Mouse (Mus musculus): ENCODE measurements around the gene Cnga3. TPM values are rescaled to one million over a fixed set of nuclear protein-coding genes. Genes with fewer than 3 reads are reported as not detected.

Gene Cnga3
- polyA plus RNA-seq, 1 experiment: 0.15 TPM

- no peak for DNase-seq (ENCODE audit: low read depth)
Measured at GRCm38 (mm10) chr1:37286556-37286955, 72.3 kb downstream of the Cnga3 start.

DNA sequence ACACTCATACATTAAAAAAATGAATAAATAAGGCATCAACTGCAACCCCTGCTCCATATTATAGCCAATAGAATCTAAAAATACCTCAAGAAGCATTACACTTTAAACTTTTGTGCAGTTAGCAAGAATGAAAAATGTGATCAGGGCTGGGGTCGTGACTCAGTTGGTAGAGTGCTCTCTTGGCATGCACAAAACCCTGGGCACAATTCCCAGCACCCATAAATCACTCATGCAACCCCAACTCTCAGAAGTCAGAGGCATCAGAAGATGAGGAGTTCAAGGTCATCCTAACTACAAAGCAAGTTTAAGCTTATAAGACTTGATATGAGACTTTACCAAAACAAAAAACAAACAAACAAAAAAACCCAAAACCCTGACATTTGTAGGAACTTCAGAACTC lies 73.5 kb downstream of the Cnga3 start:
- TF ChIP-seq POLR2A (IDR thresholded peaks at IDR 0.05; ENCODE audit: borderline replicate concordance, extremely low read depth, insufficient read depth, insufficient read length, poor library complexity, severe bottlenecking): no peak
- TF ChIP-seq CTCF (IDR thresholded peaks at IDR 0.05; ENCODE audit: borderline replicate concordance, extremely low read depth, insufficient read depth, insufficient read length): no peak
- no peak for DNase-seq (ENCODE audit: low read depth)

More at GRCm38 (mm10) chr1:37286556-37286955, 72.3 kb downstream of the Cnga3 start:
- no peak for TF ChIP-seq POLR2A (IDR thresholded peaks at IDR 0.05; ENCODE audit: borderline replicate concordance, extremely low read depth, insufficient read depth, insufficient read length, poor library complexity, severe bottlenecking)
- no peak for TF ChIP-seq CTCF (IDR thresholded peaks at IDR 0.05; ENCODE audit: borderline replicate concordance, extremely low read depth, insufficient read depth, insufficient read length)

- DNase-seq (ENCODE audit: low read depth): peak; percentile 73
- TF ChIP-seq CTCF (IDR thresholded peaks at IDR 0.05; ENCODE audit: borderline replicate concordance, extremely low read depth, insufficient read depth, insufficient read length) (no peak), POLR2A (IDR thresholded peaks at IDR 0.05; ENCODE audit: borderline replicate concordance, extremely low read depth, insufficient read depth, insufficient read length, poor library complexity, severe bottlenecking) (no peak)
Measured at GRCm38 (mm10) chr1:37288181-37288935, 74.1 kb downstream of the Cnga3 start.

DNA sequence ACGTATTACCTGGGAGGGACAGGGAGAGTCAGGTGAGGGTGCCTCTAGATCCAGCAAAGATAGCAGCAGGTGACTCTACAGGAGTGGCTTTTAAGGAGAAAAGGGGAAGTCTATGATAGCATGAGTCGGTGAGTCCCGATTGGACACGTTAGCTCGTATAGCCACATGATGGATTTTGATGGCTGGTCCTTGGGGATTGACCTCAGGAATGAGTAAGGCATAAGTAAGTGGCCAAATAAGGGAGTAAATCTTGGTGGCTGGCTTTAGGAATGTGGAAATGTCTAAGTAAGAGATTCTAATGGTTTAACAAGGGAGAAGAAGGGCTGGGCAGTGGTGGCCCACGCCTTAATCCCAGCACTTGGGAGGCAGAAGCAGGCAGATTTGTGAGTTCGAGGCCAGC lies 74.7 kb downstream of the Cnga3 start:
- DNase-seq (ENCODE audit: low read depth): no peak

DNA sequence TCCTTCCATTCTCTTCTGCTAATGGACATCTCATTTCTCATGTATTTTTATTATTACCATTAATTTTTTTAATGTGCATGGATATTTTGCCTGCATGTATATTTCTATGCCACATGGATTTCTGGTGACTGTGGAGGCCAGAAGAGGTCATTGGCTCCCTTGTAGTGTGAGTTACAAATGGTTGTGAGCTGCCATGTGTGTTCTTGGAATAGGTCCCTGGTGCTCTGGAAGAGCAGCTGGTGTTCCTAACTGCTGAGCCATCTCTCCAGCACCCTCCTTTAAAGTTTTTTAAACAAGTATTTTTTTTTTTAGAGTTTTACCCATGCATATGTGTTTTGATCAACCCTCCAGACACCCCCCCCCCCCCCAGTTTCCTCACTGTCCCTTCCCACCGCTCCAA lies 82.2 kb downstream of the Cnga3 start:
- no peak for DNase-seq (ENCODE audit: low read depth)
- no peak for TF ChIP-seq POLR2A (IDR thresholded peaks at IDR 0.05; ENCODE audit: borderline replicate concordance, extremely low read depth, insufficient read depth, insufficient read length, poor library complexity, severe bottlenecking)
- TF ChIP-seq CTCF (IDR thresholded peaks at IDR 0.05; ENCODE audit: borderline replicate concordance, extremely low read depth, insufficient read depth, insufficient read length): no peak

More for the DNA sequence above, 74.7 kb downstream of the Cnga3 start:
- TF ChIP-seq CTCF (IDR thresholded peaks at IDR 0.05; ENCODE audit: borderline replicate concordance, extremely low read depth, insufficient read depth, insufficient read length) (no peak), POLR2A (IDR thresholded peaks at IDR 0.05; ENCODE audit: borderline replicate concordance, extremely low read depth, insufficient read depth, insufficient read length, poor library complexity, severe bottlenecking) (no peak)

GRCm38 (mm10) chr1:37298904-37299303 lies 84.7 kb downstream of the Cnga3 start:
- no peak for DNase-seq (ENCODE audit: low read depth)
- TF ChIP-seq POLR2A (IDR thresholded peaks at IDR 0.05; ENCODE audit: borderline replicate concordance, extremely low read depth, insufficient read depth, insufficient read length, poor library complexity, severe bottlenecking) (no peak), CTCF (IDR thresholded peaks at IDR 0.05; ENCODE audit: borderline replicate concordance, extremely low read depth, insufficient read depth, insufficient read length) (no peak)

DNA sequence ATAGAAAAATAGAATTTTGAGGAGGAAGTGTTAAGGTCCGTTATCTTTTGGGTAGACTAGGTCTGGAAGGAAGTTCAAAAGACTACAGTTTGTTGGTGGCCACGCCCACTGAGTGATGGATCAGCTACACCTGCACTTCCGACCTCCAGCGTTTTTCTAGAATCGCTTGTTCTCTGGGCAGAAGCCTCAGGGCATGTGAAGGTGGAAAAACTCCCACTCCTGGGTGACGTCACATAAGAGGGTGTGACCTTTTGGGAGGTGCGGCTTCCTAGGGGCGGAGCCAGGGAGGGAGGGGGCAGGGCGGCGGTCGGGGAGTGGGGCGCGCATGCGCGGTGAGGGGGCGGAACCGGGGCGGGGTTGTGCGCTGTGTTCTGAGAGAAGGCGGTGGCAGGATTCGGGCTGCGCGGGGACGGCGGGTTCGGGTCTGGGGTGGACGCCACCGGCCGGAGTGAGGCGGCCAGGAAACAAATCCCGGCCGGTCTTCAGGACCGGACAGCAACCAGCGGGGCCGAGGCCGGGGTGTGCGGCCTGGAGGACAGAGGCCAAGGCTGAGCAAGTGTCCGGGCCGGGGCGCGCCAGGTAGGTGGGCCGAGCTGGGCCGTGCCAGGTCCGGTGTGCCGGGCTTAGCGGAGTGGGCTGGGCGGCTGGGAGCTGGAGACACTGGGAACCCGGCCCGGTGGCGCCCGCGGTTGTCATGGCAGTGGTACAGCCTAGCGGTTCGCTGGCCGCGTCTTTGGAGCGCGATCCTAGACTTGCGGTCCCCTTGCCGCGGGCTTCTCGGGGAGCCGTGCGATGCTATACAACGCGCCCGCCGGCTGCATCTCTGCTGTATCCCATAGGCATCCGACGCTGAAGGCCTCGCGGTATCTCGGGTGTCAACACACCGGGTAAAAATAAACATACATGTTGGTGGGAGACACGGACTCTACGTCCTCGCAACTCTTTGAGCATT lies 85.6 kb downstream of the Cnga3 start, which contains the start of gene Inpp4a:
Gene Inpp4a (plus strand): TSS at position 326 of the 952 bp plus-strand sequence.
- TF ChIP-seq POLR2A (IDR thresholded peaks at IDR 0.05; ENCODE audit: borderline replicate concordance, extremely low read depth, insufficient read depth, insufficient read length, poor library complexity, severe bottlenecking) (peak; percentile 59; the same call in 1 of the 2 replicates), CTCF (IDR thresholded peaks at IDR 0.05; ENCODE audit: borderline replicate concordance, extremely low read depth, insufficient read depth, insufficient read length) (no peak)
- DNase-seq (ENCODE audit: low read depth): peak; percentile 96

DNA sequence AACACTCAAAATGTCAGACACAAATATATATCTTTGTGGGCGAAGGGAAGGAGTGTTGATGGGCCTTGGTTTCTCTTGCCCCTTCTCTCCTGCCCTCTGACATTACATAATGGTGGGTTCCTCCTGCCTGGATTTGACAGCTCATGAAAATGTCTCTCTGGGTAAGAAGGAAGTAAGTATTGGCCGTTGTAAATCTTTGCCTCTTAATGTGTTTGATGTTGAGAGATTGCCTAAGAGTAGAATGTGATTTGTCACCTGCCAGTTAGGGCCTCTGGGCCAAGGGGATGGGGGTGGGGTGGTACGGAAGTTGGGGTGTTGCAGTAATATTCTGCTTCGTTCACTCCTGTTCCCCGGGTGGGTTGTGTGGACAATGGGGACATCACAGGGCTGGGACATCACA lies 86.4 kb downstream of the Cnga3 start:
- DNase-seq (ENCODE audit: low read depth): no peak
- TF ChIP-seq POLR2A (IDR thresholded peaks at IDR 0.05; ENCODE audit: borderline replicate concordance, extremely low read depth, insufficient read depth, insufficient read length, poor library complexity, severe bottlenecking) (no peak), CTCF (IDR thresholded peaks at IDR 0.05; ENCODE audit: borderline replicate concordance, extremely low read depth, insufficient read depth, insufficient read length) (no peak)

- DNase-seq (ENCODE audit: low read depth): no peak
- no peak for TF ChIP-seq POLR2A (IDR thresholded peaks at IDR 0.05; ENCODE audit: borderline replicate concordance, extremely low read depth, insufficient read depth, insufficient read length, poor library complexity, severe bottlenecking)
- no peak for TF ChIP-seq CTCF (IDR thresholded peaks at IDR 0.05; ENCODE audit: borderline replicate concordance, extremely low read depth, insufficient read depth, insufficient read length)
Measured at GRCm38 (mm10) chr1:37302801-37303200, 88.6 kb downstream of the Cnga3 start.

- DNase-seq (ENCODE audit: low read depth): no peak
- no peak for TF ChIP-seq POLR2A (IDR thresholded peaks at IDR 0.05; ENCODE audit: borderline replicate concordance, extremely low read depth, insufficient read depth, insufficient read length, poor library complexity, severe bottlenecking)
- no peak for TF ChIP-seq CTCF (IDR thresholded peaks at IDR 0.05; ENCODE audit: borderline replicate concordance, extremely low read depth, insufficient read depth, insufficient read length)
Measured at GRCm38 (mm10) chr1:37305691-37306287, 91.6 kb downstream of the Cnga3 start.

DNA sequence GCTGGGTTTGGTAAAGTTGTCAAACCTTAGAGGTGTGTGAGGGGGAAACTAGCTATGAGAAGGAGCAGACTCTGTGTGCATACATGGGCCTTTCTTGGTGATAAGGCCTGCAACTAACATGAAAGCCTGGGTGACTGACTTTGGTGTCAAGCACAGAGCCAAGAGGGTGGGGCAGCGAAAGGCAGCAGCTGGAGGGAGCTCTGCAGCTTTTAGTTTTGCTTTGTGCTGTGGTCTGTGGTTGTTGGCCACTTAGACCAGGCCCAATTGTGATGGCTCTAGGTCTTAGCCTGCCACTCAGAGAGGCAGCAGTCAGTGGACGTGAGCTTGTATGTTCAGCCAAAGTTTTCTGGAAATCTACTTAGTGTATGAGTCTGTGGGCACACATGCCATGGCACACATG lies 93.4 kb downstream of the Cnga3 start:
- no peak for DNase-seq (ENCODE audit: low read depth)
- TF ChIP-seq POLR2A (IDR thresholded peaks at IDR 0.05; ENCODE audit: borderline replicate concordance, extremely low read depth, insufficient read depth, insufficient read length, poor library complexity, severe bottlenecking) (no peak), CTCF (IDR thresholded peaks at IDR 0.05; ENCODE audit: borderline replicate concordance, extremely low read depth, insufficient read depth, insufficient read length) (no peak)

All from brain, embryonic 14.5 days (tissue).